Mouse (Mus musculus): ENCODE data around the gene Lrp8. TPM values are rescaled to one million over a fixed set of nuclear protein-coding genes. Genes with fewer than 3 reads are reported as not detected.
A peak's percentile ranks its signal among the peaks of the same experiment; 100 is the strongest.

The Lrp8 gene
- 100 to 1,000 TPM; 207 to 215 TPM for total RNA-seq (2021)

- intact Hi-C loops (cut with DNase I): loop anchor here (2.0 to 5.0 kb wide), 2 partner anchors 35 to 63 kb away; no protein-coding TSS in a partner anchor
- no peak for DNase-seq
Measured at GRCm38 (mm10) chr4:107802185-107802449, at the start of gene Lrp8. Gene Lrp8 (plus strand): TSS chr4:107802261.

- no peak for DNase-seq
Measured at GRCm38 (mm10) chr4:107756222-107756621, 45.8 kb upstream of the Lrp8 start.

GRCm38 (mm10) chr4:107757487-107758470, 44.3 kb upstream of the Lrp8 start:
- intact Hi-C loops (cut with DNase I): no loop called here
- peak; percentile 56 for DNase-seq

More at GRCm38 (mm10) chr4:107756222-107756621, 45.8 kb upstream of the Lrp8 start:
- intact Hi-C loops (cut with DNase I): no loop called here

GRCm38 (mm10) chr4:107758938-107759337, 43.1 kb upstream of the Lrp8 start:
- no peak for DNase-seq
- intact Hi-C loops (cut with DNase I): no loop called here

- no peak for DNase-seq
- intact Hi-C loops (cut with DNase I): no loop called here
Measured at GRCm38 (mm10) chr4:107763001-107763400, 39.1 kb upstream of the Lrp8 start.

DNA sequence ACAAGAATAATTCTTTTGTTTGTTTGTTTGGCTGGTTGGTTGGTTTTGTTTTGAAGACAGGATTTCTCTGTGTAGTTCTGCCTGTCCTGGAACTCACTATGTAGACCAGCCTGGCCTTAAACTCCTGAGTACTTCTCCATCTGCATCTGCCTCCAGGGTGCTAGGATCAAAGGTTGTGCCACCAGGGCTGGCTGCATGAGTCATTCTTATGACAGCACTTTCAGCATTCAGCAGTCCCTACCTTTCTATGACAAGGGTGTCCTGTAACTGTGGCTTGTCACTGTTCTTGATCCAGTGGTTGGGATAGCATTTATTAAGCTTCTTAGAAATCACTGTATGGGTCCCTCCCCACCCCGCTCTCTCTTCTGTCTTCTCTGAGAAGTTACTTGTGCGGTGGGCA, 38.5 kb upstream of the Lrp8 start:
- no peak for DNase-seq
- intact Hi-C loops (cut with DNase I): no loop called here

- no peak for DNase-seq
- intact Hi-C loops (cut with DNase I): no loop called here
Measured at GRCm38 (mm10) chr4:107765196-107765813, 36.8 kb upstream of the Lrp8 start.

DNA sequence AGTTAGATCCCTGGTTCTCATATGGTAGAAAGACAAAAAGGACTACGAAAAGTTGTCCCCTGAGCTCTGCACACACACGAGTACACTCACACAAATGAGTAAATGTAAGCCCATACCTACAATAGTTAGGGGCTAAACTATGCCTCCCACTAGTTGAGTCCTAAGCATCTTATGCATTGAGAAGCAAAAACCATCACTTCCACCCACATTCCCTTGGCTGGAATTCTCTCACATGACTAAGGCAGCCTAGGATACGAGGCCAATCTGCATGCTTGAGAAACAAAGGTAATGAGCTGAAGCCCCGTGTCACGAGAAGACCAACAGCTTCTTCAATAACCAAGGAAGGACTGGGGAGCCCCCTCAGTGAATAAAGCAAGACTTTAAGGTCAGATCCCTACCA, 35.9 kb upstream of the Lrp8 start:
- intact Hi-C loops (cut with DNase I): no loop called here
- no peak for DNase-seq

DNA sequence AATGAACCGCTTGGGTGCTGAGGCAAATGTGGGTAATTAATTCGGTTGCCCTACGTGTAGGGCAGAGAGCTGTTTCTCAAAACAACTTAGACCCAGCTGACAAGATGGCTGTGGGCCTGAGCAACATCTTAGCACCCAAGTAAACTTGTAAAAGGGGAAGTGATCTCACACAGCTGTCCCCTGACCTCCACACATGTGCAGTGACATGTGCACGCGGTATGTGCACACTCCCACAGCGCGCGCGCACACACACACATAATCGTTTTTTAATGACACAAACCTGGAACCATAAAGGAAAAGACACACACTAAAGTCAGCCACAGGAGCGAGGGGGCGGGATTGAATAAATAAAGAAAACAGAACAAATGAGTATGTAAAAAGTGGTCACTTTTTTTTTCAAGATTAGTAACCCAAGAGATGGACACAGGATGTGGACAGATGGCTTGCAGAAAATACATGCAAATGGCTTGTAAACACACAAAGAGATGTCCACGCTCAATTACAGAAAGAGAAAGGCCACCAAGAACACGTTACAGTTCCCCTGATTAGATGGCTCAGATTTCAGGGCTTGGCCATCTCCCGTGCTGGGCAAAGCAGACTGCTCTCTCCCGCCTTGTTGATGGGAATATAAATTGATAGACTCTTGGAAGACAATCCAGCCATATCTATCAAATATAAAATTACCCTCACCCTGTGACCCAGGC, 29.8 kb upstream of the Lrp8 start:
- intact Hi-C loops (cut with DNase I): no loop called here
- no peak for DNase-seq

DNA sequence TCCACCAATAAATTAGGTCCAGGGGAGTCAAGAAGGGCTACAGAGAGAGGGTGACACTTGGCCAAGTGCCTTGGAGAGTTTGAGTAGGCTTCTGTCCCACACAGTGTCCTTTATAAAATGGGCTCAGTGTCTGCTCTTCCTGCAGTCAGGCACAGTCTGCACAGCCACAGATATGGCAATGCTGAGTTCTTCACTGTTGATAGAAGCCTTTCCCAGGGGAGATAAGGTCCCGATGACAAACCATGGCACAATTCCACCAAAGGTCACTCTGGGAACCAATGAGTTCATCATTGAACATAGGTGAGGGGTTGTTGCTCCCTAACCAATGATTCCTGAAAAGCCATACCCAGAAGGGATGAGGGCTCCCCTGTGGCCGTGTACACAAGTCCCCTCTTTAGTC, 27.2 kb upstream of the Lrp8 start:
- intact Hi-C loops (cut with DNase I): no loop called here
- no peak for DNase-seq

GRCm38 (mm10) chr4:107775672-107776071, 26.4 kb upstream of the Lrp8 start:
- intact Hi-C loops (cut with DNase I): no loop called here
- peak; percentile 48 for DNase-seq

GRCm38 (mm10) chr4:107776990-107777673, 24.9 kb upstream of the Lrp8 start:
- DNase-seq: no peak
- intact Hi-C loops (cut with DNase I): no loop called here

GRCm38 (mm10) chr4:107783541-107783940, 18.5 kb upstream of the Lrp8 start:
- no peak for DNase-seq

GRCm38 (mm10) chr4:107788841-107789240, 13.2 kb upstream of the Lrp8 start:
- no peak for DNase-seq
- intact Hi-C loops (cut with DNase I): no loop called here

More at GRCm38 (mm10) chr4:107783541-107783940, 18.5 kb upstream of the Lrp8 start:
- intact Hi-C loops (cut with DNase I): no loop called here

DNA sequence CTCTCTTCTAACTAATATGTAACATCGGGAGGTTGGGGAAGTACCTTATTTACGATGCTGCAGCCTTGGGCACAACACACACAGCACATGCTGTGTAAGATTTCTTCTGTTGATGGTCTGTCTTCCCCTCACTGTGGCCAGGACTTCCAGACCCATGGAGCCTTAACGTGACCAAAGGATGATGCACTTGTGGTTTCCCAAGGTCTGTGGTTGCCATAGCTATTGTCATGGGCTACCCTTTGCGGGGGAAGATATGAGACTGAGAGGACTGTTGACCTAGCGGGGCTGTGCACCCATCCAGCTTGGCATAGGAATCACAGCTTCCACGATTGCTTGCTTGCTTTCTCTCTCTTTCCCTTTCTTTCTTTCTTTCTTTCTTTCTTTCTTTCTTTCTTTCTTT, 1.3 kb upstream of the Lrp8 start:
- DNase-seq: no peak
- intact Hi-C loops (cut with DNase I): loop anchor here (5.0 kb wide), 1 partner anchor 36 kb away; no protein-coding TSS in a partner anchor

DNA sequence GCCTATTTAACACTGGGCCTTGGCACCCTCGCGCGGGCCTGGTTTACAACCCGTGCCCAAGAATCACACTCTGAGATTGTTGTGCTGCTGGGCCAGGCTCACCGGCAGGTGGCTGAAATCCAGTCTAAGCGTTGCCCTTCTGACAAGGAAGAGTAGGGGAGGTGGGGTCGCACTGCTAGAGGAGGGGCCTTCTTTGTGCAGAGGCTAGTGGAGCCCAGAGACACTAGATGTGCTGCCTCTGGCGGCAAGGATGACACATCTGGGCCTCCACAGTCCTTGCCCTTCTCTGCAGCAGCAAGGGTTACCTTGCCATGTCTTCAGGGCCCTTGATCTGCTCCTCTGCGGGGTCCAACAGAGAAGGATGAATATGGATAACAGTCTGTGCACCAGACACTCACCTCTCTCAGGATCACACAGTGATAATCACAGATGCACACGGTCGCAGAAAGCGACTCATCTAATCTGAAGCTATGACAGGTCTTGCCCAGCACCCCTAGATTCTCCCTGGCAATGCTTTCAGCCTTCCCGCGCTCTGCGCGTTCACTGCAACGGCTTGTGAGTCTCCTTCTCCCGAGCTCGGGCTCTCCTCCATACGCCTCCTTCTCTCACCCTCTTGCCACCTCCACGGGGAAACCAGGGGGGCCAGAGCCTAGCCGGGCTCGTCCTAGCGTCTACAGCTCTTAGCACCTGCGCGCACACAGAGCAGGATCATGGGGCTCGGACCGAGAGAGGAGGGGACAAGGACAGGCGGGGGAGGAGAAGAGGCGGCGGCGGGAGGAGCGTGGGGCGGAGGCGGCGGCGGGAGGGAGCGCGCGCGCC, 486 bp upstream of the Lrp8 start:
- peak; percentile 78 for DNase-seq
- intact Hi-C loops (cut with DNase I): loop anchor here (2.0 to 5.0 kb wide), 2 partner anchors 36 to 63 kb away; no protein-coding TSS in a partner anchor

- intact Hi-C loops (cut with DNase I): loop anchor here (2.0 to 5.0 kb wide), 2 partner anchors 35 to 64 kb away; no protein-coding TSS in a partner anchor
- peak; percentile 38 for DNase-seq
Measured at GRCm38 (mm10) chr4:107802450-107803331, 630 bp downstream of the Lrp8 start.

DNA sequence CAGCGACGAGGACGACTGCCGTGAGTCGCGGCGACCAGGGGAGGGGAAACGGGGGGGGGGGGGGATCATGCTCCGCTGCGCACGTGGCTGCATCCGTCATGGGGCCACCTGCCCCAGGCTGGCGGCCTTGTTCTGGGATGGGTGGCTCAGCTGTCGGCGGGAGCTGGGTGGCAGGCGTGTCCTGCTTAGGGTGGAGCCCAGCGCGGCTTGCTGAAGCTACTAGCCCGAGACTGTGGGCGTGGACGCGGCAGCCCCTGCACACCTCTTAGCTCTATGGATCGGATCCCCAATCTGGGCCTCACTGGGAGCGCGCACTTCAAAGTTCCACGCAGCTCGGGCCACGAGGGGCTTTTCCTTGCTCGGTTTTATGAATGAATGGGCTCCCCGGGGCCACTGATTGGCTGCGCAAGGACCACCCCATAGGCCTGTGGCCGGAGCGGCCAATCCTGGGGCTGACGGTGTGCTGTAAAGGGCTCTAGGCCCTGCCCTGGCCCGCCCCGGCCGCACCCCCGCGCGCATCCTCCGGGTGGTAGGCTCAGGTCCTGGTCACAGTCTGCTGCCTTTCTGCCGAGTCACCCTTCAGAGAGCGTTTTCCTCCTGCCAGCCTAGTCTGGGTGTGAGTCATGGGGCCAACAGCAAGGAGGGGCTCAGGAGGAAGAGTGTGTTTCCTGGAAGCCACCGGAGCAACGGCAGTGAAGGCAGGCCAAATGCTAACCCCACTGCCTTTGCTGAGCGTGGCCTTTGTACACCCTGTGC, 1.5 kb downstream of the Lrp8 start:
- DNase-seq: peak; percentile 76
- intact Hi-C loops (cut with DNase I): loop anchor here (2.0 to 5.0 kb wide), 2 partner anchors 34 to 65 kb away; no protein-coding TSS in a partner anchor

Data from left cerebral cortex, postnatal 4 days (tissue).